Mouse (Mus musculus) heart, embryonic 13.5 days (tissue): ENCODE results near the gene Rpn1. TPM values are rescaled to one million over a fixed set of nuclear protein-coding genes. Genes with fewer than 3 reads are reported as not detected.
A peak's percentile ranks its signal among the peaks of the same experiment; 100 is the strongest.

Experiments
- ATAC-seq: fragments of 200-750 bp; cut with Nextera tagmentation; 2 replicates; pipeline ENCODE4 v1.8.0; 2017; ENCODE audit warnings: moderate TSS enrichment; ENCODE audit not compliant: insufficient number of reproducible peaks, low FRiP score, low TSS enrichment; ENCODE audit errors: extremely low read depth
- H3K27ac ChIP-seq: fragments of 300-500 bp; sonication (generic); replicated peaks from 2 replicates; pipeline ENCODE4 v1.5.1; 2015; ENCODE audit warnings: moderate library complexity, mild to moderate bottlenecking, inconsistent platforms
- H3K27me3 ChIP-seq: fragments of 300-500 bp; sonication (generic); replicated peaks from 2 replicates; pipeline ENCODE4 v1.6.1; 2015; ENCODE audit warnings: mild to moderate bottlenecking, inconsistent platforms
- H3K36me3 ChIP-seq: fragments of 300-500 bp; sonication (generic); 2 replicates; pipeline ENCODE4 v1.6.1; 2015; ENCODE audit warnings: mild to moderate bottlenecking, inconsistent platforms
- H3K4me1 ChIP-seq: fragments of 300-500 bp; sonication (generic); 2 replicates; pipeline ENCODE4 v1.6.1; 2015; ENCODE audit warnings: inconsistent platforms
- H3K4me2 ChIP-seq: fragments of 300-500 bp; sonication (generic); 2 replicates; pipeline ENCODE4 v1.6.1; 2015; ENCODE audit warnings: inconsistent platforms, mild to moderate bottlenecking, moderate library complexity
- H3K4me3 ChIP-seq: fragments of 300-500 bp; sonication (generic); 2 replicates; pipeline ENCODE4 v1.5.1; 2015; ENCODE audit warnings: moderate library complexity, mild to moderate bottlenecking, inconsistent platforms
- H3K9ac ChIP-seq: fragments of 300-500 bp; sonication (generic); 2 replicates; pipeline ENCODE4 v1.6.1; 2015; ENCODE audit warnings: inconsistent platforms, mild to moderate bottlenecking, moderate library complexity
- H3K9me3 ChIP-seq: fragments of 300-500 bp; sonication (generic); 2 replicates; pipeline ENCODE4 v1.6.1; 2016; ENCODE audit warnings: inconsistent platforms
- WGBS: fragments of 180-500 bp; shearing (Covaris S2); methylation state at CpG from one replicate; pipeline ENCODE4 v1.1.7; 2015; ENCODE audit warnings: mixed read lengths; 5-methylcytosine and 5-hydroxymethylcytosine counted together
- polyA plus RNA-seq: library from polyadenylated mRNA; unstranded; fragments of >200 nt; fragmentation: Nextera tagmentation; extraction: Ambion mirVana; gene quantifications from 2 replicates; pipeline ENCODE4 v1.2.1, GENCODE M21; 2015

The Rpn1 gene
- 207 and 217 TPM in 2 replicates for polyA plus RNA-seq

GRCm38 (mm10) chr6:88084278-88085151, at the start of gene Rpn1:
Gene Rpn1, plus strand, starts transcription at chr6:88084482.
- peak within 1 kb of the TSS; percentile 77 for H3K4me3 ChIP-seq
- H3K27ac ChIP-seq = peak within 1 kb of the TSS; percentile 57
- H3K36me3 ChIP-seq = peaks cover 19% of the 10 kb centered on the region
- peak within 1 kb of the TSS; percentile 80 for H3K4me2 ChIP-seq
- peak; percentile 93 for ATAC-seq
- H3K9me3 ChIP-seq = no peaks in the 10 kb centered on the region
- peaks cover 11% of the 10 kb centered on the region for H3K27me3 ChIP-seq
- peaks cover 25% of the 10 kb centered on the region for H3K4me1 ChIP-seq
- peak within 1 kb of the TSS; percentile 92 for H3K9ac ChIP-seq
- WGBS = under 1% methylated on average over 62 of the region's 71 CpGs

GRCm38 (mm10) chr6:88037471-88038045, 46.7 kb upstream of the Rpn1 start:
- H3K4me3 ChIP-seq = no peak overlapping the region
- no peak overlapping the region for H3K9ac ChIP-seq
- H3K4me1 ChIP-seq = peaks cover 33% of the 10 kb centered on the region
- H3K27ac ChIP-seq = no peak overlapping the region
- H3K27me3 ChIP-seq = no peaks in the 10 kb centered on the region
- no peak overlapping the region for H3K4me2 ChIP-seq
- H3K9me3 ChIP-seq = no peaks in the 10 kb centered on the region
- 71% methylated on average over 4 of the region's 4 CpGs for WGBS
- peaks cover 31% of the 10 kb centered on the region for H3K36me3 ChIP-seq
- no peak for ATAC-seq

DNA sequence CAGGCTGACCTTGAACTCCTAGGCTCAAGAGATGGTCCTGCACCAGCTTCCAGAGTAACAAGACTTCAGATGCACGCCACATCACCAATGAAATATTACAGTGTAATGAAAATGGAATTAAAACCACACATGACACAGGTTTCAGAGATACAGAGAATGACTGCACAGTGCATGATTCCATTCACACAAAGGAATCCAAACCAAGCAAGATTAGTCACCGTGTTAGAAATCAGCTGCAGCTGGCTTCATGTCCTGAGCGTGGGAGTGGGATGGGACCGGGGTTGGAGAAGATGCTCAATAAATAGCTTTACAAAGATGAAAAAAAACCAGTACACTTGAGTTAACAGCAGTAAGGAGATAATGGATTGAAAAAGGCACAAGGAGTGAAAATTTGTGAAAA, 44.9 kb upstream of the Rpn1 start:
- ATAC-seq = no peak
- Histone ChIP-seq H3K9ac (no peak overlapping the region), H3K27me3 (no peaks in the 10 kb centered on the region), H3K4me3 (no peak overlapping the region), H3K27ac (no peak overlapping the region), H3K9me3 (no peaks in the 10 kb centered on the region), H3K4me2 (no peak overlapping the region), H3K4me1 (peaks cover 51% of the 10 kb centered on the region), H3K36me3 (peaks cover 31% of the 10 kb centered on the region)
- 91% methylated on average over 4 of the region's 4 CpGs for WGBS

GRCm38 (mm10) chr6:88041221-88041620, 43.1 kb upstream of the Rpn1 start:
- Histone ChIP-seq H3K27ac (peak overlapping the region; percentile 86), H3K4me1 (peaks cover 51% of the 10 kb centered on the region), H3K4me3 (peak overlapping the region; percentile 8; the same call in 1 of the 2 replicates), H3K27me3 (no peaks in the 10 kb centered on the region), H3K4me2 (peak overlapping the region; percentile 95), H3K9me3 (no peaks in the 10 kb centered on the region), H3K9ac (peak overlapping the region; percentile 60), H3K36me3 (peaks cover 23% of the 10 kb centered on the region)
- no peak for ATAC-seq
- WGBS = 32% methylated on average over 4 of the region's 4 CpGs

DNA sequence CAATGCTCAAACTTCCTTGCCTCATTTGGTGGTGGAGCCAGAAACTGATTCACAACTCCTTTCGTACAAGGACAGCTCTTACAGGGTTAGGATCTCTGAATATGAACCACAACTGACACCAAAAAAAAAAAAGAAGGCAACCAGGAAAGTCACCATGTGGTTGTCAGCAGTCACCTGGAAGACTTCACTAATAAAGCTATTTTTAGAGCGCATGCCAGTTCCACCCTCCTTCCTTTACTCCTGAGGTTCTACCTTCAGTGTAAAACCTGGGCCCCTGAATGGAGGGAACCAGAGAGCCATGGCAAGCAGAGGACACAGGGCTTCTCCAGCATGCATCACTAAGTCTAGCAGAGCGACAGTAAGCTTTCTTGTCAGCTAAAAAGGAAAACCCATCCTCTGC, 41.9 kb upstream of the Rpn1 start:
- 0 out of 2 replicates have a peak, but pooled peaks cover 2% of the 10 kb centered on the region for H3K27me3 ChIP-seq
- H3K9ac ChIP-seq = peak overlapping the region; percentile 60
- peaks cover 16% of the 10 kb centered on the region for H3K36me3 ChIP-seq
- H3K4me3 ChIP-seq = peak overlapping the region; percentile 89; the same call in 1 of the 2 replicates
- H3K9me3 ChIP-seq = no peaks in the 10 kb centered on the region
- peaks cover 51% of the 10 kb centered on the region for H3K4me1 ChIP-seq
- 59% methylated on average over 3 of the region's 3 CpGs for WGBS
- H3K27ac ChIP-seq = peak overlapping the region; percentile 86
- peak overlapping the region; percentile 95 for H3K4me2 ChIP-seq
- no peak for ATAC-seq

DNA sequence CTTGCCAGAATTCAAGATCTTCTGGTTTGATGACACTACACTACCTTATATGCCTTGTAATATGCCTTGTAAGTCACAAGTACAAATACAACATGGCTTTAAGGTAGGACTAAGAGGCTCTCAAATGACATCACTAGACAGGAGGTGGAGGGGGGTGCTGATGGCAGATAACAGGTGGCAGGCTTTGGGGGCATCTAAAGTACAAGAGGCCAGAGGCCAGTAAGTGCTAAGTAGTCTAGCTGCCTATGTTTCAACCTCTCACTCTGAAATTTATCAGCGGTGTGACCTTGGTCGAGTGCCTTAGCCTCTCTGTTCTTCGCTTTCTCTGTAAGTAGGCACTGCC, 40.1 kb upstream of the Rpn1 start:
- peak overlapping the region; percentile 95 for H3K4me2 ChIP-seq
- no peak for ATAC-seq
- 0% methylated on average over 3 of the region's 3 CpGs for WGBS
- peak overlapping the region; percentile 89 for H3K4me3 ChIP-seq
- H3K4me1 ChIP-seq = peaks cover 39% of the 10 kb centered on the region
- no peaks in the 10 kb centered on the region for H3K9me3 ChIP-seq
- peaks cover 6% of the 10 kb centered on the region for H3K36me3 ChIP-seq
- peaks cover 9% of the 10 kb centered on the region; the same call in 1 of the 2 replicates for H3K27me3 ChIP-seq
- H3K27ac ChIP-seq = peak overlapping the region; percentile 92
- H3K9ac ChIP-seq = peak overlapping the region; percentile 97

DNA sequence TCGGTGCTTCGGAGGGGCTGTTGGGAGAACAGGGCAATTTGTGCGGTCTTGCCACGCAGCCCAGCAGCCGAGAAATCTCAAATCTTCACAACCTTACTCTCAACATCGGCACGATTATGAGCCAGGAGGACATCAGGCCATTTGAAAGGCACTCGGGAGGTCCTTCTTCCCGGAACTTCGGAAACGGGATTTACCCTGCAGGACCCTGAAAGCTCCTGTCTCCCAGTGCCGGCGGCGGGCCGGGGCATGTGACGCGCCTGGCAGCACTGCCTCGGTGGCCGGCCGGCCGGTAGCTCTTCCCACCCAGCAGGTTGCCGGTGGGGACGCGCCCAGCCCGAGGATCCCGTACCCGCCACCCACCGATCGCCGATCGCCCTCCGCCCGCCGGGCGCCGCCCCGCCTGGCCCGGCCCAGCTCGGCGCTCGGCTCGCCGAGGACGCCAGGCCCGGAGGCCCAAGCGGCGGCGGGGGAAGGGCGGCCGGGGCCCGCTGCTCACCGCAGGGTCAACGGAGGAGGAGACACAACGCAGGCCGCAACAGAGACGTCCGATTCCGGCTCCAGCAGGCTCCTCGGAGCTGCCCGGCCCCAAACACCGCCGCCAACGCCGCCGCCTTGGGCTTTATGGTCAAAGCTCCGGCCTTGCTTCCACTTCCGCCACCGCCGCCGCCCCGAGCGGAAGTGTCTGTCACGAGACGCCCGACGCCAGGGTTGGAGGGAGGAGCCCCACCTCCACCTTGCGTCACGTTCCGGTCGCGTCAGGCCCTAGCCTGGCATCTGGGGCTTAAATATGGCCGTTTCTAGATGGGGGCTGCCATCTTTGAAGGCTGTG, 39.5 kb upstream of the Rpn1 start, which contains the start of gene Rab7:
Gene Rab7, minus strand, starts transcription at position 694 of the 829 bp plus-strand sequence.
- Histone ChIP-seq H3K9me3 (no peaks in the 10 kb centered on the region), H3K27ac (peak within 1 kb of the TSS; percentile 92), H3K9ac (peak within 1 kb of the TSS; percentile 97), H3K4me1 (peaks cover 39% of the 10 kb centered on the region), H3K27me3 (peaks cover 9% of the 10 kb centered on the region; the same call in 1 of the 2 replicates), H3K4me3 (peak within 1 kb of the TSS; percentile 89), H3K4me2 (peak within 1 kb of the TSS; percentile 95), H3K36me3 (no peaks in the 10 kb centered on the region; the same call in 1 of the 2 replicates)
- ATAC-seq = peak; percentile 93
- WGBS = under 1% methylated on average over 82 of the region's 82 CpGs

DNA sequence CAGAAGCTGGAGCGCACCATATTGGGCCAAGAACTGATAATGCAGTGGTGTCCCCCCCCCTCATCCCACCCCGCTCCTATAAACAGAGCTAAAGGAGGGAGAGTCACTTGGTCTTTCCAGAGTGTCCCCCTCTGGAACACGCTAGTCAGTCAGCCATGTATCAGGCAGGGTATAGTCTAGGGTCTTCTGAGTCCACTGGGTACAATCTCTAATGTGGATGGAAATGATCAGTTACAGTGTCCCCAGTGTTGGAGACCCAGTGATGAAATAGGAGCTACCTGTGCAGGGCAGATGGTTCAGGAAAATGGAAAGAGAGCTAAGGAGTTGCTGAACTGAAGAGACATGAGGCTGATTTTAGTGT, 38.9 kb upstream of the Rpn1 start:
- ATAC-seq = no peak
- no peaks in the 10 kb centered on the region for H3K36me3 ChIP-seq
- peaks cover 38% of the 10 kb centered on the region for H3K4me1 ChIP-seq
- H3K27ac ChIP-seq = peak overlapping the region; percentile 92
- no peak overlapping the region for H3K9ac ChIP-seq
- peaks cover 9% of the 10 kb centered on the region; the same call in 1 of the 2 replicates for H3K27me3 ChIP-seq
- H3K4me3 ChIP-seq = peak overlapping the region; percentile 89
- WGBS = 31% methylated on average over 3 of the region's 3 CpGs
- H3K4me2 ChIP-seq = peak overlapping the region; percentile 95
- H3K9me3 ChIP-seq = no peaks in the 10 kb centered on the region

- peaks cover 15% of the 10 kb centered on the region for H3K4me1 ChIP-seq
- no peak overlapping the region for H3K27ac ChIP-seq
- no peaks in the 10 kb centered on the region for H3K36me3 ChIP-seq
- 0 out of 2 replicates have a peak, but pooled peaks cover 2% of the 10 kb centered on the region for H3K9me3 ChIP-seq
- H3K4me2 ChIP-seq = no peak overlapping the region
- peaks cover 16% of the 10 kb centered on the region; the same call in 1 of the 2 replicates for H3K27me3 ChIP-seq
- H3K9ac ChIP-seq = no peak overlapping the region
- no peak overlapping the region for H3K4me3 ChIP-seq
- WGBS = 45% methylated on average over 5 of the region's 5 CpGs
- ATAC-seq = no peak
These were observed 36.4 kb upstream of the Rpn1 start for GRCm38 (mm10) chr6:88047853-88048252.

- H3K4me1 ChIP-seq = peaks cover 3% of the 10 kb centered on the region
- H3K27me3 ChIP-seq = peaks cover 18% of the 10 kb centered on the region
- ATAC-seq = no peak
- no peak overlapping the region for H3K9ac ChIP-seq
- H3K9me3 ChIP-seq = 0 out of 2 replicates have a peak, but pooled peaks cover 2% of the 10 kb centered on the region
- no peak overlapping the region for H3K4me3 ChIP-seq
- 70% methylated on average over 6 of the region's 6 CpGs for WGBS
- no peak overlapping the region for H3K4me2 ChIP-seq
- no peak overlapping the region for H3K27ac ChIP-seq
- H3K36me3 ChIP-seq = no peaks in the 10 kb centered on the region
These were observed 35.3 kb upstream of the Rpn1 start for GRCm38 (mm10) chr6:88049008-88049407.

DNA sequence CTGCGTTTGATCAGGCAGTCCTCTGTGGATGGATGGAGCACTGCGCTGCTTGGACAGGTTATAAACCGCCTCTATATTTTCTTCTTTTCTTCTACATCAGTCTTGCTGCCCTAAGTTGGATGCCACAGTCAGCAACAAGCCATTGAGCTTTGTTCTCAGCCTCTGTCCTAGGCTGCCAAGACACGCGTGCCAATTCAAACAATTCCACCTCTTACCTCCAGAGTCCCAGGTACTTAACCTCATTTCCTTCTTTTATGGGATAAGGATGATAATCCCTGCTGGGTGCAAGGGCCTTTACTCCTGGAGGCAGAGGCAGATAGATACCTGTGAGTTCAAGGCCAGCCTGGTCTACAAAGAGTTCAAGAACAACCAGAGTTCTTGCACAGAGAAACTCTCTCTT, 33.1 kb upstream of the Rpn1 start:
- Histone ChIP-seq H3K4me3 (no peak overlapping the region), H3K9me3 (0 out of 2 replicates have a peak, but pooled peaks cover 2% of the 10 kb centered on the region), H3K4me1 (no peaks in the 10 kb centered on the region), H3K36me3 (no peaks in the 10 kb centered on the region), H3K27ac (no peak overlapping the region), H3K4me2 (no peak overlapping the region), H3K27me3 (peaks cover 26% of the 10 kb centered on the region), H3K9ac (no peak overlapping the region)
- 84% methylated on average over 5 of the region's 5 CpGs for WGBS
- ATAC-seq = no peak
